Mouse (Mus musculus): Measurements from ENCODE around the gene Enoph1. TPM values are rescaled to one million over a fixed set of nuclear protein-coding genes. Genes with fewer than 3 reads are reported as not detected.

Enoph1 gene
- polyA plus RNA-seq, 1 experiment = 43.4 TPM

DNA sequence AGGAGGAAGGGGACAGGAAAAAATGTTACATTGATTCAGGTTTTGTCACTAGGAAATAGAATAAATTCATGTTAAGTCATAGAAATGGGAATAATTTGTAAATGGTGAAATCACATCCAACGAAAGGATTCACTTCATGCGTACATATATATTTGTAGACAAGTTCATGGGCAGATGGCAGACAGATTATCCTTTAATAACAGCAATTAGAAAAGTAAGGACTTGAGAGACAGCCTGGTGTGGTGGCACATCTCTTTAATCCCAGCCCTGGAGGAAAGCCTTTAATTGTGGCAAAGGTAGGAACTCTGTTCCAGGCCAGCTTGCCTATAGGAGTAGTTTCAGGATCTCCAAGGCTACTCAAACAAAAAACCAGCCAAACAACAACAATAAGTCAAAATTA lies 29.7 kb downstream of the Enoph1 start:
- peaks cover 18% of the 10 kb centered on the region for H3K36me3 ChIP-seq (ENCODE audit: control insufficient read depth, insufficient read depth, low read length, poor library complexity, severe bottlenecking)
- no peaks in the 10 kb centered on the region for H3K27me3 ChIP-seq (ENCODE audit: control insufficient read depth, insufficient read depth, low read length, poor library complexity, severe bottlenecking)
- H3K9me3 ChIP-seq (replicated peaks; ENCODE audit: control insufficient read depth, insufficient read depth, low read length, poor library complexity, severe bottlenecking) = no peaks in the 10 kb centered on the region
- no peak for TF ChIP-seq EP300 (IDR thresholded peaks at IDR 0.05; ENCODE audit: insufficient read depth, low read depth, low read length)
- TF ChIP-seq POLR2A (IDR thresholded peaks at IDR 0.05; ENCODE audit: insufficient read depth, low read length) = no peak
- no peak for TF ChIP-seq CTCF (IDR thresholded peaks at IDR 0.05; ENCODE audit: low read depth, low read length)
- H3K9ac ChIP-seq (ENCODE audit: low read depth, poor library complexity, severe bottlenecking) = no peak overlapping the region
- no peaks in the 10 kb centered on the region for H3K4me1 ChIP-seq (ENCODE audit: control insufficient read depth, insufficient read depth, low read length)
- H3K27ac ChIP-seq (ENCODE audit: insufficient read depth, low read length) = no peak overlapping the region
- no peak overlapping the region for H3K4me3 ChIP-seq (ENCODE audit: low read depth, low read length)

DNA sequence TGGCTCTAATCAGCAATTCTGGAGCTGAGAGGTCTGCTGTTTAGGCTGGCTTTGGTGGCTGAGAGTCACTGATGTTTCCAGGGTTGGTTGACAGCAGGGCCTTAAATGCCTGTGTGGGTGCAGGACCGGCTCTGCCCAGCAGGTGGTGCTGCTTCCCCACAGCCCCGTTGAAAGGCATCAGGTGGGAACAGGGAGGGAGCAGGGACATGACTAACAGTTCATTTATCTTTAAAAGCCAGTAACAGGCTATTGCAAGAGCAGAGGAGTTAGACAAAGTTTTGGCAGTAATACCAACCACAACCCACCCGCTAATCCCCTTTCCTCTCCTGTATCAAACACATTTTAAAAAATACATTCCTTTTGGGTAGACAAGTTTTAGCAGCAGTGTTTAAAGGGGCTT lies 30.5 kb downstream of the Enoph1 start:
- no peak overlapping the region for H3K27ac ChIP-seq (ENCODE audit: insufficient read depth, low read length)
- no peaks in the 10 kb centered on the region for H3K27me3 ChIP-seq (ENCODE audit: control insufficient read depth, insufficient read depth, low read length, poor library complexity, severe bottlenecking)
- no peak overlapping the region for H3K9ac ChIP-seq (ENCODE audit: low read depth, poor library complexity, severe bottlenecking)
- H3K9me3 ChIP-seq (replicated peaks; ENCODE audit: control insufficient read depth, insufficient read depth, low read length, poor library complexity, severe bottlenecking) = no peaks in the 10 kb centered on the region
- TF ChIP-seq POLR2A (IDR thresholded peaks at IDR 0.05; ENCODE audit: insufficient read depth, low read length) = no peak
- TF ChIP-seq CTCF (IDR thresholded peaks at IDR 0.05; ENCODE audit: low read depth, low read length) = peak; percentile 98
- no peak for TF ChIP-seq EP300 (IDR thresholded peaks at IDR 0.05; ENCODE audit: insufficient read depth, low read depth, low read length)
- no peak overlapping the region for H3K4me3 ChIP-seq (ENCODE audit: low read depth, low read length)
- no peaks in the 10 kb centered on the region for H3K4me1 ChIP-seq (ENCODE audit: control insufficient read depth, insufficient read depth, low read length)
- peaks cover 13% of the 10 kb centered on the region for H3K36me3 ChIP-seq (ENCODE audit: control insufficient read depth, insufficient read depth, low read length, poor library complexity, severe bottlenecking)

DNA sequence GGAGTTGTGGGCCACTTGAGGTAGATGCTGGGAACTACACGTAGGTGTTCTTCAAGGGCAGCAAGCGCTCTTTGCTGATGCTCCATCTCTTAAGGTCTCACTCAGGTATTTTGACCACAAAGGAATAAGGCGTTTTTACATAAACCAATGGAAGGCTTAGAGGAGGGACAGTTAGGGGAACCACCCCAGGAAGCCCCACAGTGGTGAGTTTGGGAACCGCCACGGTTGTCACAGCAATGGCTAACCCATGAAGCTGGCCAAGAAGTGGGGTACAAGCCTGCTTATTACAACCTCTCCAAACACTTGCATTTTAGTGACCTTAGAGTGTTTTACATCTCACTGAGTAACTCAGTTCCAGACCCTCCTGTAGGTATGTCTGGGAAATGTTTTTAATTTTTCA lies 31.8 kb downstream of the Enoph1 start:
- H3K9me3 ChIP-seq (replicated peaks; ENCODE audit: control insufficient read depth, insufficient read depth, low read length, poor library complexity, severe bottlenecking) = no peaks in the 10 kb centered on the region
- H3K27me3 ChIP-seq (ENCODE audit: control insufficient read depth, insufficient read depth, low read length, poor library complexity, severe bottlenecking) = no peaks in the 10 kb centered on the region
- H3K4me3 ChIP-seq (ENCODE audit: low read depth, low read length) = no peak overlapping the region
- TF ChIP-seq CTCF (IDR thresholded peaks at IDR 0.05; ENCODE audit: low read depth, low read length) = no peak
- TF ChIP-seq POLR2A (IDR thresholded peaks at IDR 0.05; ENCODE audit: insufficient read depth, low read length) = no peak
- no peak for TF ChIP-seq EP300 (IDR thresholded peaks at IDR 0.05; ENCODE audit: insufficient read depth, low read depth, low read length)
- H3K9ac ChIP-seq (ENCODE audit: low read depth, poor library complexity, severe bottlenecking) = no peak overlapping the region
- H3K4me1 ChIP-seq (ENCODE audit: control insufficient read depth, insufficient read depth, low read length) = no peaks in the 10 kb centered on the region
- H3K36me3 ChIP-seq (ENCODE audit: control insufficient read depth, insufficient read depth, low read length, poor library complexity, severe bottlenecking) = peaks cover 13% of the 10 kb centered on the region
- no peak overlapping the region for H3K27ac ChIP-seq (ENCODE audit: insufficient read depth, low read length)

DNA sequence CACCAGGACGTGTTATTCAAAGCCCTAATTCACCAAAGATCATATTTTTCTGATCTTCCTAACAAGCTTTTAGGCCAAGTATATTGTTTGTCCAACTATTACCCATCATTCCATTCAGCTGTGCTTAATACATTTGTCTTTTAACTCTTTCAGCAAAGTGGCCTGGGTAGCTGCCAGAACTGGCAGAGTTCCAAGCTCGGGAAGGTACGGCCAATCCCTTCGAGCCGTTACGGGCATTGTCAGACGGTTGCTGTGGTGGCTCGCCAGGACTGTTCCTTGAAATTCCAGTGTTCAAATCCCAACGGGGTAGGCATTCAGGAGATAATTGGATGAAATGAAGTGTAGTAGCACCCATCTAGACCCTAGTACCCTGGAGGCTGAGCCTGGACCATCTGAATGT lies 32.8 kb downstream of the Enoph1 start:
- TF ChIP-seq CTCF (IDR thresholded peaks at IDR 0.05; ENCODE audit: low read depth, low read length) (no peak), EP300 (IDR thresholded peaks at IDR 0.05; ENCODE audit: insufficient read depth, low read depth, low read length) (no peak), POLR2A (IDR thresholded peaks at IDR 0.05; ENCODE audit: insufficient read depth, low read length) (no peak)
- H3K36me3 ChIP-seq (ENCODE audit: control insufficient read depth, insufficient read depth, low read length, poor library complexity, severe bottlenecking) = peaks cover 8% of the 10 kb centered on the region
- no peaks in the 10 kb centered on the region for H3K4me1 ChIP-seq (ENCODE audit: control insufficient read depth, insufficient read depth, low read length)
- H3K27me3 ChIP-seq (ENCODE audit: control insufficient read depth, insufficient read depth, low read length, poor library complexity, severe bottlenecking) = no peaks in the 10 kb centered on the region
- no peak overlapping the region for H3K27ac ChIP-seq (ENCODE audit: insufficient read depth, low read length)
- H3K9ac ChIP-seq (ENCODE audit: low read depth, poor library complexity, severe bottlenecking) = no peak overlapping the region
- H3K9me3 ChIP-seq (replicated peaks; ENCODE audit: control insufficient read depth, insufficient read depth, low read length, poor library complexity, severe bottlenecking) = no peaks in the 10 kb centered on the region
- H3K4me3 ChIP-seq (ENCODE audit: low read depth, low read length) = no peak overlapping the region

DNA sequence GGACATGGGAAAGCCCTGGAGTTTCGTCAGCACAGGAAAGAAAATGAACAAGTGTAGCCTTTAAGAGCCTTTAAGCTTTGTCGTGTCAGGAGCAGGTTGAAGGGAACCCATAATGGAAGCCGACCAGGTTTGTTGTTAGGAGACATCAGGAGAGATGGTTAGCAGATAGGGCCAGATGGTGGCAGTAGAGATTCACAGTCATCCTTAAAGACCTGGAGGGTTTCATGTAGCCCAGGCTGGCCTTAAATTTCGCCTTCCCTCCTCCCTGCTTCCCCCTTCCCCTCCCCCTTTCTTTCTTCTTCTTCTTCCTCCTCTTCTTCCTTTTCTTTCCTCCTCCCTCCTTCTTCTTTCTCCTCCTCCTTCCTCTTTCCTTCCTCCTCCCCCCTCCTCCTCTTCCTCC lies 34.8 kb downstream of the Enoph1 start:
- peak; percentile 39 for TF ChIP-seq CTCF (IDR thresholded peaks at IDR 0.05; ENCODE audit: low read depth, low read length)
- TF ChIP-seq EP300 (IDR thresholded peaks at IDR 0.05; ENCODE audit: insufficient read depth, low read depth, low read length) = no peak
- no peak for TF ChIP-seq POLR2A (IDR thresholded peaks at IDR 0.05; ENCODE audit: insufficient read depth, low read length)
- Histone ChIP-seq H3K9ac (ENCODE audit: low read depth, poor library complexity, severe bottlenecking) (no peak overlapping the region), H3K4me1 (ENCODE audit: control insufficient read depth, insufficient read depth, low read length) (peaks cover 2% of the 10 kb centered on the region), H3K36me3 (ENCODE audit: control insufficient read depth, insufficient read depth, low read length, poor library complexity, severe bottlenecking) (peaks cover 6% of the 10 kb centered on the region), H3K27ac (ENCODE audit: insufficient read depth, low read length) (no peak overlapping the region), H3K27me3 (ENCODE audit: control insufficient read depth, insufficient read depth, low read length, poor library complexity, severe bottlenecking) (no peaks in the 10 kb centered on the region), H3K4me3 (ENCODE audit: low read depth, low read length) (no peak overlapping the region), H3K9me3 (replicated peaks; ENCODE audit: control insufficient read depth, insufficient read depth, low read length, poor library complexity, severe bottlenecking) (no peaks in the 10 kb centered on the region)

DNA sequence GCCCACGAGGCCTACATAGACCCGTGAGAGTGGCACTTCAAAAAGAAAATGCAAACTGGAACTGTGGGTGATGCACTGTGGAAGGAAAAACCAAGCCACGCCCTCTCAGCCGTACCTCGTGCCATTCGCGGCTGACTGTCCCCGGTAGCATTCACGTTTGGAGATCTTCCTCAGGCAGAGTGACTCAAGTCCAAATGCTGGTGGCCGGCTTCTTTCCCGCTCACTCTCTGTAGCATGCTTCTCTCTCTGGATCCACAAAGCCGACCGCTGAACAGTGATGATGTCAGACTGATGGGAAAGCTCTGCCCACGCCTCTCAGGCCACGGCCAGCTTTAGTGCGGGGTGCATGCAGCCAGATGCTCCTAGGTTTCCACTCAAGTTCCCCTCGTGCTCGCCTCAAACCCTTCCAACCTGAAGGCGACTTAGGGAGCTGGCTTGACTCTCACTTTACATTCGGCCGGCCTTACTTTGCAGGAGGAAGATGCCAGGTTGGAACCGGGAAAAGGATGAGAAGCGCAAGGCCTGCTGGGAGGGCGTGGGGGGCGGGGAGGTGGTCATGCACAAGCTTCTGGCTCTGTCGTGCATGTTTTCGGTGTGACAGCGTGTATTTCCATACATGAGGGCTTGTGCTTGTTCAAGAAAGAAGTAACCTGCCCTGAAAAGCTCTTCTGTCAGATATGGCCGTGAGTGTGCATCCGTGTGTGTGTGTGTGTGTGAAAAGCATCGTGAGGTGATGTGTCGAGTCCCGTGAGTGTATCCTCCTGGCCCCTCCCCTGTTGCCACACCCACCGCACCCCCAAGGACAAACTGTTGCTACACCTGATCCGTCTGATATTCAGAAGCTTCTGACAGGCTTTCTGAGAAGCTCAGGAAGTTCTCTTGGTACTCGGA lies 39.5 kb downstream of the Enoph1 start:
- H3K27ac ChIP-seq (ENCODE audit: insufficient read depth, low read length) = no peak overlapping the region
- no peak overlapping the region for H3K9ac ChIP-seq (ENCODE audit: low read depth, poor library complexity, severe bottlenecking)
- TF ChIP-seq CTCF (IDR thresholded peaks at IDR 0.05; ENCODE audit: low read depth, low read length) = no peak
- TF ChIP-seq EP300 (IDR thresholded peaks at IDR 0.05; ENCODE audit: insufficient read depth, low read depth, low read length) = no peak
- H3K4me3 ChIP-seq (ENCODE audit: low read depth, low read length) = peak overlapping the region; percentile 4; the same call in 1 of the 2 replicates
- no peaks in the 10 kb centered on the region for H3K9me3 ChIP-seq (replicated peaks; ENCODE audit: control insufficient read depth, insufficient read depth, low read length, poor library complexity, severe bottlenecking)
- no peaks in the 10 kb centered on the region for H3K27me3 ChIP-seq (ENCODE audit: control insufficient read depth, insufficient read depth, low read length, poor library complexity, severe bottlenecking)
- H3K4me1 ChIP-seq (ENCODE audit: control insufficient read depth, insufficient read depth, low read length) = peaks cover 2% of the 10 kb centered on the region
- no peaks in the 10 kb centered on the region; the same call in 1 of the 2 replicates for H3K36me3 ChIP-seq (ENCODE audit: control insufficient read depth, insufficient read depth, low read length, poor library complexity, severe bottlenecking)

All from ES-Bruce4 (cell line).